Mouse (Mus musculus): Measurements from ENCODE around the gene Pitpnm1. TPM values are rescaled to one million over a fixed set of nuclear protein-coding genes. Genes with fewer than 3 reads are reported as not detected.

The Pitpnm1 gene
- polyA plus RNA-seq (2014; fragmentation: Illumina TruSeq; extraction: RNeasy Lipid Tissue Mini Kit (QIAGEN cat#74804); ENCODE audit: low read depth, low replicate concordance): 0.87 TPM

GRCm38 (mm10) chr19:4099837-4100717 is at the start of gene Pitpnm1:
Gene Pitpnm1, plus strand, starts transcription at chr19:4099998.

DNA sequence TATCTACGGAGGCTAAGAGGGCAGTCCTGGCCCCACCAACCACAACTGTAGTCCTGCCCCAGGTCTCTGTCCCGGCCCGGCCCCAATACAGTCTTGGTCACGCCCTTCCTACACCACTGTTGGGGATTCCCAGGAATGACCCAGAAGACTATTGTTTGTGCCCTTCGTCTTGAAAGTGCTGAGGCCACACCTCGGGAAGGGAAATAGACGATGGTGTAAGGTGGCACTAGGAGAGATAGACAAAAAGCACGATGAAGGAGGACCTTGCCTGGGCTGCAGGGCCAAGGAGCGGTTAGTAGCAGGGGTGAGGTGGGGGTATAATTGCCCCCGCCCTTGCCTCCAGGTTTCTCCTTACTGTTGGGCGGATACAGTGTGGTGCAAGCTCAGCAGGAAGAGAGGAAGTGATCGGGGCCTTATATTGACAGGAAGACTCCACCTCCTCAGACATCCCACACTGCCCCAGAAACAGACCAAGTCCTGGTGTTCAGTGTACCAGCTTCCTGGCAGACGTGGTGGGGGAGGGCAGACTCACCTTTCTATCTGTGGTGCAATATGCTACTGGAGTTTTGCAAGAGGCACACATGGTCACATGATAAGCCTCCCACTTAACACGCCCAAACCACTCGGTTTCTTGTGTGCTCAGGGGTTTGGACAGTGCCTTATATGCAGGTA is 40.6 kb upstream of the Pitpnm1 start, which contains the start of gene Gstp3:
Gstp3 (minus strand) TSS at position 501 of the 672 bp plus-strand sequence.

GRCm38 (mm10) chr19:4081394-4081793 is 18.4 kb upstream of the Pitpnm1 start, which contains the start of gene Cabp2:
Gene Cabp2, plus strand, starts transcription at chr19:4081578.

DNA sequence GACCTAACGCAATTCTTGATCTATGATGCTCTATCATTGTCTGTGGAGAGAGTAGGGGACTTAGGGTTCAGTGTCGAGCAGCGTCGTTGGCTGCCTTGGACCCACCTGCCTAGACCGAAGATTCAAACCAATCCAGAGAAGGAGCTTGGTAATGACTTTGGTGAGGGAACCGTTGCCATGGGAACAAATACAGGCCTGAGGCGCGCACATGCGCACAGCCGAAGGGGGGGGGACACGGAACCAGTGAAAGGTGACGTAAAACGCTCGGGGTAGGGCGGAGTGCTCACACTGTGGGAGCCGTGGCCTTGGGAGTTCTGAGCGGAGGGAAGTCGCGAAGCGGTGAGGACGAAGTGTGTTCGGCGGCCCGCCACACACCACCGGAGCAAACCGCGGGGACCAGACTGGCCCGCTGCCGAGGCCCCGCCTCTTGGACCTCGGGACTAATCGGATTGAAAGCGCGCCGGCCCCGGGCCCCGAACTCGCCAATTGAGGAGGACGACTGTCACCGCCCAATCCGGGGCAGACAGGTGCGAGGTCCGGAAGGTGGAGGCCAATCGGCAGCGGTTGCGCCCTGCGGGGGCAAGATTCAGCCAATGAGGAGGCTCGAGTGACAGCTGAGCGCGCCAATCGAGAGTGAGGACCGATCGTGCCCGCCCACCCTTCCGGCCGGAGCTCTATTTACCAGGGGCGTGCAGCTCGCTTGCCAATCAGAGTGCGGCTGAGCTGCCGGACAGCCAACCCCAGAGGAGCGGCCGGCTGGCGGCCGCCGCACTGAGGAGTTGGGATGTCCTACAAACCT is 3.0 kb upstream of the Pitpnm1 start, which contains the start of gene Cdk2ap2:
Cdk2ap2 (plus strand) TSS at position 541 of the 799 bp plus-strand sequence.

DNA sequence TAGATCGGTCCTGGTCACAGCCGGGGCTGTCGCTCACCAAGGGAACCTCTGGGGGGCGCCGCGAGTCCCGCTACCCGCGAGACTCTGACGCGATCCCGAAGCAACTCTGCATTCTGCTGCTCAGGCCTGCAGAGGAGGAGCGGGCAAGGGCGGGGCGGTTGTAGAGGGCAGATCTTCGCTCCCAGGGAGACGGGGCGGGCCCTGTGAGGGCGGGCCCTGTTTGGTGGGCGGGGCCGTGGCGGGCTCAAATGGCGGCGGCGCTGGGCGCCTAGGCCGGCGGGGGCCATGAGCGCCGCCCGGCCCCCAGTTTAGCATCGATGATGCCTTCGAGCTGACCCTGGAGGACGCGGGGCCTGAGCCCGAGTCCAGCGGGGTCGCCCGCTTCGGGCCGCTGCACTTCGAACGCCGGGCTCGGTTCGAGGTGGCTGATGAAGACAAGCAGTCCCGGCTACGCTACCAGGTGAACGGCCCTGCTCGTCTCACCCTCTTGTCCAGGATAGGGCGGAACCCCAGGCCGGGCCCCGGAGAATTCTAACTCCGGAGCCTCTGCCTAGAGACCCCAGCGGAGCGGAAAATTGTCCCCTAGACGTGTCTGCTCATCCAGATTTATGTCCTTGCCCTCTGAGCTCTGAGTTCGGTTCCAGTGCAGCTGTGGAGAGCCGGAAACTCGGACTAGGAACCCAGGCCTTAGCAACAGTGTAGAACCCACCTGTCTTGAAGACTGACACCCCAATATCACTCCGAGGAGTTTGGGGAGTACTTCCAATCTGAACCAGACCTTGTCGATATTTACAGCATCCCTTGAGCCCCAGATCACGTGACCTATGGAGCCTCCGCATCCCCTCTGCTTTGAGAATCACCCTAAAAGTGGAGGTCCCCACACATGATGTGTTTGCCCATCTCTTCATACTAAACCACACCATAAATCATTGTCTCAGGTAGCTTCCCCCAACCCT is 26.2 kb downstream of the Pitpnm1 start, which contains the start of gene Aip:
Aip (minus strand) TSS at position 118 of the 956 bp plus-strand sequence.

DNA sequence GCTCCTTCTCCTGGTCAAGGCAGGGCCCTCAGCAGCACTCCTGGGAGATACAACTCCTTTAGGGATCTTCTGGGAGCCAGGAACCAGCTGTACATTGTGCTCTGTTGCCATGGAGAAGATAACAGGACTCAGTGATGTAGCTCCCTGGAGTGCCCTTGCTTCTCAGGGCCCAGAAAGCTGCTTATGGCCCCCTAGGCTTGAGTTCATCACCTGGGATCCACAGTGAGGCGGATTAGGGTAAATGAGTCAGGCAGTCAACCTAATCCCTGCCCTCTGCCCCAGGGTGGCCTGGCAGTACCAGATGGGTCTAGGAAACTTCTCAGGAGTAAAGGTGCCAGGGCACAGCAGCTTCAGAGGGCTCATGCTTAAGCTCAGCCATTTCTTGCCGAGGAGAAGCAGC is 39.6 kb downstream of the Pitpnm1 start, which contains the start of gene Gpr152:
Gpr152 (plus strand) TSS at position 342 of the 400 bp plus-strand sequence.

GRCm38 (mm10) chr19:4143759-4144268 is 44.0 kb downstream of the Pitpnm1 start, which contains the start of gene Cabp4:
Gene Cabp4, minus strand, starts transcription at chr19:4144033.

DNA sequence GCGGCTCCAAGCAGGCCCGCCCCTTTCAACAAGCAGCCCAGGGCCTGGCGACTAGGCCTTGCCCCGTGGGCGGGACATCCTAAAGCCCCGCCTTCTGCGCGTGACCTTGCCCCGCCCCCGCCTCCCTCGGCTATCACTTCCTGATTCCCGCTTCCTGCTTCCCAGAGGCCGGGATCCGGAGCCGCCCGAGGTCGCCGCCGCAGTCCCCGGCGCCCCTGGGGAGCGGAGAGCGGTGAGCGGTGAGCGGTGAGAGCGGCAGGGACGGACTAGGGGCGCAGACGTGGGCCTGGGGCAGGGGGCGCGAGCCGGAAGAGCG is 48.7 kb downstream of the Pitpnm1 start, which contains the start of gene Coro1b:
Coro1b (plus strand) TSS at position 129 of the 316 bp plus-strand sequence.

GRCm38 (mm10) chr19:4153232-4153654 is 53.4 kb downstream of the Pitpnm1 start, which contains the start of gene Ptprcap:
Gene Ptprcap, plus strand, starts transcription at chr19:4153604.

GRCm38 (mm10) chr19:4162646-4163542 is 63.1 kb downstream of the Pitpnm1 start, which contains the start of gene Rps6kb2:
Gene Rps6kb2, minus strand, starts transcription at chr19:4163354.

Other genes starting within 250 kb of the Pitpnm1 start
- 119 TPM for gene Chka, start 248.2 kb upstream of the Pitpnm1 start, polyA plus RNA-seq (2014; fragmentation: Illumina TruSeq; extraction: RNeasy Lipid Tissue Mini Kit (QIAGEN cat#74804); ENCODE audit: low read depth, low replicate concordance)
- gene Tcirg1, start 192.9 kb upstream of the Pitpnm1 start, polyA plus RNA-seq (2014; fragmentation: Illumina TruSeq; extraction: RNeasy Lipid Tissue Mini Kit (QIAGEN cat#74804); ENCODE audit: low read depth, low replicate concordance): 2.0 TPM
- gene Ndufs8, start 187.2 kb upstream of the Pitpnm1 start, polyA plus RNA-seq (2014; fragmentation: Illumina TruSeq; extraction: RNeasy Lipid Tissue Mini Kit (QIAGEN cat#74804); ENCODE audit: low read depth, low replicate concordance): 10.0 TPM
- 9.5 TPM for gene Aldh3b1, start 170.2 kb upstream of the Pitpnm1 start, polyA plus RNA-seq (2014; fragmentation: Illumina TruSeq; extraction: RNeasy Lipid Tissue Mini Kit (QIAGEN cat#74804); ENCODE audit: low read depth, low replicate concordance)
- gene Unc93b1, start 164.8 kb upstream of the Pitpnm1 start, polyA plus RNA-seq (2014; fragmentation: Illumina TruSeq; extraction: RNeasy Lipid Tissue Mini Kit (QIAGEN cat#74804); ENCODE audit: low read depth, low replicate concordance): 2.3 TPM
- gene Aldh3b3, start 141.4 kb upstream of the Pitpnm1 start, polyA plus RNA-seq (2014; fragmentation: Illumina TruSeq; extraction: RNeasy Lipid Tissue Mini Kit (QIAGEN cat#74804); ENCODE audit: low read depth, low replicate concordance): not detected
- gene Aldh3b2, start 127.7 kb upstream of the Pitpnm1 start, polyA plus RNA-seq (2014; fragmentation: Illumina TruSeq; extraction: RNeasy Lipid Tissue Mini Kit (QIAGEN cat#74804); ENCODE audit: low read depth, low replicate concordance): 0.99 TPM
- gene Acy3, start 113.4 kb upstream of the Pitpnm1 start, polyA plus RNA-seq (2014; fragmentation: Illumina TruSeq; extraction: RNeasy Lipid Tissue Mini Kit (QIAGEN cat#74804); ENCODE audit: low read depth, low replicate concordance): 3.2 TPM
- gene Tbx10, start 107.2 kb upstream of the Pitpnm1 start, polyA plus RNA-seq (2014; fragmentation: Illumina TruSeq; extraction: RNeasy Lipid Tissue Mini Kit (QIAGEN cat#74804); ENCODE audit: low read depth, low replicate concordance): not detected
- not detected for gene Nudt8, start 99.4 kb upstream of the Pitpnm1 start, polyA plus RNA-seq (2014; fragmentation: Illumina TruSeq; extraction: RNeasy Lipid Tissue Mini Kit (QIAGEN cat#74804); ENCODE audit: low read depth, low replicate concordance)
- not detected for gene Gm49405, start 99.4 kb upstream of the Pitpnm1 start, polyA plus RNA-seq (2014; fragmentation: Illumina TruSeq; extraction: RNeasy Lipid Tissue Mini Kit (QIAGEN cat#74804); ENCODE audit: low read depth, low replicate concordance)
- not detected for gene Doc2g, start 96.7 kb upstream of the Pitpnm1 start, polyA plus RNA-seq (2014; fragmentation: Illumina TruSeq; extraction: RNeasy Lipid Tissue Mini Kit (QIAGEN cat#74804); ENCODE audit: low read depth, low replicate concordance)
- 6.6 TPM for gene Ndufv1, start 87.2 kb upstream of the Pitpnm1 start, polyA plus RNA-seq (2014; fragmentation: Illumina TruSeq; extraction: RNeasy Lipid Tissue Mini Kit (QIAGEN cat#74804); ENCODE audit: low read depth, low replicate concordance)
- gene Gstp1, start 62.0 kb upstream of the Pitpnm1 start, polyA plus RNA-seq (2014; fragmentation: Illumina TruSeq; extraction: RNeasy Lipid Tissue Mini Kit (QIAGEN cat#74804); ENCODE audit: low read depth, low replicate concordance): 19.5 TPM
- gene Gstp2, start 54.0 kb upstream of the Pitpnm1 start, polyA plus RNA-seq (2014; fragmentation: Illumina TruSeq; extraction: RNeasy Lipid Tissue Mini Kit (QIAGEN cat#74804); ENCODE audit: low read depth, low replicate concordance): 9.4 TPM
- not detected for gene Gstp3, start 40.4 kb upstream of the Pitpnm1 start, polyA plus RNA-seq (2014; fragmentation: Illumina TruSeq; extraction: RNeasy Lipid Tissue Mini Kit (QIAGEN cat#74804); ENCODE audit: low read depth, low replicate concordance)
- not detected for gene Cabp2, start 18.4 kb upstream of the Pitpnm1 start, polyA plus RNA-seq (2014; fragmentation: Illumina TruSeq; extraction: RNeasy Lipid Tissue Mini Kit (QIAGEN cat#74804); ENCODE audit: low read depth, low replicate concordance)
- 1.1 TPM for gene Cdk2ap2, start 2.8 kb upstream of the Pitpnm1 start, polyA plus RNA-seq (2014; fragmentation: Illumina TruSeq; extraction: RNeasy Lipid Tissue Mini Kit (QIAGEN cat#74804); ENCODE audit: low read depth, low replicate concordance)
- gene Aip, start 25.9 kb downstream of the Pitpnm1 start, polyA plus RNA-seq (2014; fragmentation: Illumina TruSeq; extraction: RNeasy Lipid Tissue Mini Kit (QIAGEN cat#74804); ENCODE audit: low read depth, low replicate concordance): 1.1 TPM
- gene Gpr152, start 39.8 kb downstream of the Pitpnm1 start, polyA plus RNA-seq (2014; fragmentation: Illumina TruSeq; extraction: RNeasy Lipid Tissue Mini Kit (QIAGEN cat#74804); ENCODE audit: low read depth, low replicate concordance): not detected
- not detected for gene Cabp4, start 44.0 kb downstream of the Pitpnm1 start, polyA plus RNA-seq (2014; fragmentation: Illumina TruSeq; extraction: RNeasy Lipid Tissue Mini Kit (QIAGEN cat#74804); ENCODE audit: low read depth, low replicate concordance)
- 31.5 TPM for gene Coro1b, start 48.6 kb downstream of the Pitpnm1 start, polyA plus RNA-seq (2014; fragmentation: Illumina TruSeq; extraction: RNeasy Lipid Tissue Mini Kit (QIAGEN cat#74804); ENCODE audit: low read depth, low replicate concordance)
- gene Ptprcap, start 53.6 kb downstream of the Pitpnm1 start, polyA plus RNA-seq (2014; fragmentation: Illumina TruSeq; extraction: RNeasy Lipid Tissue Mini Kit (QIAGEN cat#74804); ENCODE audit: low read depth, low replicate concordance): 3.5 TPM
- 3.1 TPM for gene Rps6kb2, start 63.4 kb downstream of the Pitpnm1 start, polyA plus RNA-seq (2014; fragmentation: Illumina TruSeq; extraction: RNeasy Lipid Tissue Mini Kit (QIAGEN cat#74804); ENCODE audit: low read depth, low replicate concordance)
- gene Carns1, start 75.5 kb downstream of the Pitpnm1 start, polyA plus RNA-seq (2014; fragmentation: Illumina TruSeq; extraction: RNeasy Lipid Tissue Mini Kit (QIAGEN cat#74804); ENCODE audit: low read depth, low replicate concordance): 0.93 TPM
- not detected for gene Tbc1d10c, start 91.3 kb downstream of the Pitpnm1 start, polyA plus RNA-seq (2014; fragmentation: Illumina TruSeq; extraction: RNeasy Lipid Tissue Mini Kit (QIAGEN cat#74804); ENCODE audit: low read depth, low replicate concordance)
- gene Ppp1ca, start 92.1 kb downstream of the Pitpnm1 start, polyA plus RNA-seq (2014; fragmentation: Illumina TruSeq; extraction: RNeasy Lipid Tissue Mini Kit (QIAGEN cat#74804); ENCODE audit: low read depth, low replicate concordance): 103 TPM
- gene Rad9a, start 101.7 kb downstream of the Pitpnm1 start, polyA plus RNA-seq (2014; fragmentation: Illumina TruSeq; extraction: RNeasy Lipid Tissue Mini Kit (QIAGEN cat#74804); ENCODE audit: low read depth, low replicate concordance): 3.1 TPM
- gene Clcf1, start 114.2 kb downstream of the Pitpnm1 start, polyA plus RNA-seq (2014; fragmentation: Illumina TruSeq; extraction: RNeasy Lipid Tissue Mini Kit (QIAGEN cat#74804); ENCODE audit: low read depth, low replicate concordance): 0.70 TPM
- gene AC109138.7, start 114.4 kb downstream of the Pitpnm1 start, polyA plus RNA-seq (2014; fragmentation: Illumina TruSeq; extraction: RNeasy Lipid Tissue Mini Kit (QIAGEN cat#74804); ENCODE audit: low read depth, low replicate concordance): not detected
- gene Pold4, start 131.9 kb downstream of the Pitpnm1 start, polyA plus RNA-seq (2014; fragmentation: Illumina TruSeq; extraction: RNeasy Lipid Tissue Mini Kit (QIAGEN cat#74804); ENCODE audit: low read depth, low replicate concordance): not detected
- 3.0 TPM for gene Ssh3, start 169.2 kb downstream of the Pitpnm1 start, polyA plus RNA-seq (2014; fragmentation: Illumina TruSeq; extraction: RNeasy Lipid Tissue Mini Kit (QIAGEN cat#74804); ENCODE audit: low read depth, low replicate concordance)
- gene Ankrd13d, start 183.1 kb downstream of the Pitpnm1 start, polyA plus RNA-seq (2014; fragmentation: Illumina TruSeq; extraction: RNeasy Lipid Tissue Mini Kit (QIAGEN cat#74804); ENCODE audit: low read depth, low replicate concordance): not detected
- gene Grk2, start 206.2 kb downstream of the Pitpnm1 start, polyA plus RNA-seq (2014; fragmentation: Illumina TruSeq; extraction: RNeasy Lipid Tissue Mini Kit (QIAGEN cat#74804); ENCODE audit: low read depth, low replicate concordance): 10.8 TPM